Mouse (Mus musculus): ENCODE data around the gene Col4a3bp.

- TF ChIP-seq CTCF (IDR thresholded peaks at IDR 0.05; ENCODE audit: borderline replicate concordance, extremely low read depth, insufficient read depth, insufficient read length) (no peak), POLR2A (IDR thresholded peaks at IDR 0.05; ENCODE audit: borderline replicate concordance, extremely low read depth, insufficient read depth, insufficient read length, poor library complexity, severe bottlenecking) (no peak)
Observed at GRCm38 (mm10) chr13:96527022-96527421, 15.4 kb upstream of the Col4a3bp start.
